Comparison of ENCODE assay signal across 15 mouse cellular contexts in the genomic region with DNA sequence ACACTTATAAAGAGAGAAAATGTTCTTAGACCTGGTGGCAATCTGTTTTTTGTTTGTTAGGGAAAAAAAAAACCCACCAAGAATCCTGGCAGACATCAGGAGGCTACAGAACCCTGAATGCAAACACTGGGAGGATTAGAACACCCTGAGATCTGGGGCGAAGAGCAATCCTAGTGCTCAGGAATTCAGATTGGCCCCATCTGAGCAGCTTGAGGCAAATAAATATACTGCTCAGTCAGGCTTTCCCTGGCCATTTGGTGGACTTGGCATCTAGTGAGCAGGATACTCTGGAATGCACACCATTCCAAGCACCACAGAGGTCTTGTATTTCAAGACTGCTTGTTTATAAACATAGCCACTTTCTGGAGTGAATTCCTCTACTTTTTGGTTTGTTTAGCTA.
DNase-seq lines count a peak whose midpoint lies in the region; ATAC-seq lines count a peak whose summit lies in the region.
"Had no signal": no experiment of that assay in that cellular context is flagged by ENCODE, and none has a peak within 500 bp of the region (broad histone marks: within the 10 kb centered on the region; RNA-seq: fewer than 3 reads in every experiment).

No protein-coding gene starts in this region.

- no peak overlapping the region for H3K4me2 ChIP-seq in embryonic facial prominence, embryonic 14.5 days (ENCODE audit: low read depth, low read length)
- H3K4me2 ChIP-seq: hindbrain, embryonic 12.5 days; liver, embryonic 12.5 days; midbrain, embryonic 12.5 days had no signal

- H3K4me3 ChIP-seq in embryonic facial prominence, embryonic 14.5 days (ENCODE audit: low read depth, low read length), result no peak overlapping the region
- H3K4me3 ChIP-seq: hindbrain, embryonic 12.5 days; left cerebral cortex, adult 2 months; liver, embryonic 12.5 days; midbrain, embryonic 12.5 days had no signal

- no peak overlapping the region for H3K9ac ChIP-seq in embryonic facial prominence, embryonic 14.5 days (ENCODE audit: low read depth, low read length)
- H3K9ac ChIP-seq: hindbrain, embryonic 12.5 days; liver, embryonic 12.5 days; midbrain, embryonic 12.5 days had no signal

- no peaks in the 10 kb centered on the region for H3K36me3 ChIP-seq in embryonic facial prominence, embryonic 14.5 days (ENCODE audit: control insufficient read depth, insufficient read depth, low read length)
- H3K36me3 ChIP-seq: hindbrain, embryonic 12.5 days; liver, embryonic 12.5 days; midbrain, embryonic 12.5 days had no signal

- ATAC-seq in embryonic facial prominence, embryonic 14.5 days (ENCODE audit: low read depth), result peak; percentile 57; the same call in 1 of the 2 replicates
- ATAC-seq in activated CD4-positive, CD25-positive, alpha-beta regulatory T cell, adult 4 months, result no peak
- ATAC-seq: forebrain, embryonic 16.5 days; intestine, postnatal 0 days; liver, embryonic 12.5 days had no signal

- H3K27ac ChIP-seq in embryonic facial prominence, embryonic 14.5 days (replicated peaks; ENCODE audit: low read depth, low read length), result peak overlapping the region; percentile 61; the same call in 1 of the 2 replicates
- H3K27ac ChIP-seq: hindbrain, embryonic 12.5 days; left cerebral cortex, adult 2 months; liver, embryonic 12.5 days; midbrain, embryonic 12.5 days had no signal

- whole genome bisulfite sequencing in embryonic facial prominence, embryonic 14.5 days, result 16% methylated on average over 1 of the region's 1 CpGs

- peak; percentile 55 for DNase-seq in heart, adult 11 months
- no peak for DNase-seq in heart, postnatal 36 days
- peak; percentile 92 for DNase-seq in 3T3-L1 (ENCODE audit: low read depth, low spot score)
- DNase-seq in brain, adult 2 months (ENCODE audit: low read depth, low spot score), result peak; percentile 41
- peak; percentile 82 for DNase-seq in embryonic facial prominence, embryonic 14.5 days (ENCODE audit: low spot score)
- no peak for DNase-seq in adrenal gland, adult 18-20 months (ENCODE audit: low spot score in 2 of 2)
- no peak for DNase-seq in gastrocnemius, adult 8-10 months (ENCODE audit: low spot score in 2 of 2)
- DNase-seq: gastrocnemius, postnatal 36 days had no signal

- H3K27me3 ChIP-seq in embryonic facial prominence, embryonic 14.5 days (replicated peaks; ENCODE audit: control insufficient read depth, insufficient read depth, low read length), result no peaks in the 10 kb centered on the region
- H3K27me3 ChIP-seq: hindbrain, embryonic 12.5 days; liver, embryonic 12.5 days; midbrain, embryonic 12.5 days had no signal

- no peaks in the 10 kb centered on the region for H3K9me3 ChIP-seq in embryonic facial prominence, embryonic 14.5 days (ENCODE audit: control insufficient read depth, low read length)
- H3K9me3 ChIP-seq: hindbrain, embryonic 12.5 days; liver, embryonic 12.5 days; midbrain, embryonic 12.5 days had no signal

- H3K4me1 ChIP-seq in embryonic facial prominence, embryonic 14.5 days (ENCODE audit: control insufficient read depth, insufficient read depth, low read length), result peaks cover 11% of the 10 kb centered on the region; the same call in 1 of the 2 replicates
- H3K4me1 ChIP-seq: hindbrain, embryonic 12.5 days had no signal

- intact Hi-C loops in heart, postnatal 36 days (cut with DNase I), result no loop called here

Comparison
In these comparisons a context has a peak if more than half of its experiments do, and no peak if none do; other contexts are left out.
1. DNase-seq: peak in heart, adult 11 months (single experiment), 3T3-L1 (single experiment), brain, adult 2 months (single experiment) and embryonic facial prominence, embryonic 14.5 days (single experiment); none in heart, postnatal 36 days (0 of 2), adrenal gland, adult 18-20 months (0 of 2) and gastrocnemius, adult 8-10 months (0 of 2).